Mouse (Mus musculus) kidney, adult 2 months (tissue): ENCODE results near the gene Hdgf. TPM values are rescaled to one million over a fixed set of nuclear protein-coding genes. Genes with fewer than 3 reads are reported as not detected.
A peak's percentile ranks its signal among the peaks of the same experiment; 100 is the strongest.

ENCODE experiments used
- DNase-seq: peaks from one replicate; pipeline ENCODE4 v3.0.0; 2021
- H3K27ac ChIP-seq: fragments of 200-500 bp; 2 replicates; pipeline ENCODE4 v1.5.1; 2012; ENCODE audit warnings: low read depth, low read length, control low read depth, inconsistent platforms; ENCODE audit not compliant: insufficient read depth
- H3K27me3 ChIP-seq: fragments of 200-500 bp; replicated peaks from 2 replicates; pipeline ENCODE4 v1.6.1; 2012; ENCODE audit warnings: mild to moderate bottlenecking, moderate library complexity, low read length, inconsistent platforms; ENCODE audit not compliant: control insufficient read depth, insufficient read depth
- H3K36me3 ChIP-seq: fragments of 200-500 bp; 2 replicates; pipeline ENCODE4 v1.6.1; 2012; ENCODE audit warnings: mild to moderate bottlenecking, moderate library complexity, low read length, inconsistent platforms; ENCODE audit not compliant: control insufficient read depth, insufficient read depth
- H3K4me1 ChIP-seq: fragments of 200-500 bp; 2 replicates; pipeline ENCODE4 v1.6.1; 2011; ENCODE audit warnings: low read length; ENCODE audit not compliant: control insufficient read depth, insufficient read depth
- H3K4me3 ChIP-seq: fragments of 200-500 bp; 2 replicates; pipeline ENCODE4 v1.5.1; 2011; ENCODE audit warnings: mild to moderate bottlenecking, low read depth, low read length, control low read depth; ENCODE audit not compliant: insufficient read depth
- CTCF ChIP-seq: fragments of 200-500 bp; conservative IDR thresholded peaks from 2 replicates; pipeline ENCODE4 v1.5.1; 2011; ENCODE audit warnings: low read depth, mild to moderate bottlenecking, control low read depth, low read length, moderate library complexity, mixed read lengths; ENCODE audit not compliant: insufficient read depth, insufficient read length
- POLR2A ChIP-seq: fragments of 200-500 bp; IDR thresholded peaks from one replicate; pipeline ENCODE4 v1.6.1; 2011; ENCODE audit warnings: low read depth, low read length, control low read depth
- WGBS: fragments of 180-500 bp; shearing (Covaris S2); methylation state at CpG from one replicate; pipeline ENCODE4 v1.1.7; 2018; 5-methylcytosine and 5-hydroxymethylcytosine counted together
- polyA plus RNA-seq: library from polyadenylated mRNA; depleted of rRNA; stranded (reverse); fragments of >200 nt; gene quantifications from 2 replicates; pipeline ENCODE4 v1.2.3, GENCODE M21; 2012; rRNA removed

Hdgf gene
- polyA plus RNA-seq, 1 experiment = 113 TPM

DNA sequence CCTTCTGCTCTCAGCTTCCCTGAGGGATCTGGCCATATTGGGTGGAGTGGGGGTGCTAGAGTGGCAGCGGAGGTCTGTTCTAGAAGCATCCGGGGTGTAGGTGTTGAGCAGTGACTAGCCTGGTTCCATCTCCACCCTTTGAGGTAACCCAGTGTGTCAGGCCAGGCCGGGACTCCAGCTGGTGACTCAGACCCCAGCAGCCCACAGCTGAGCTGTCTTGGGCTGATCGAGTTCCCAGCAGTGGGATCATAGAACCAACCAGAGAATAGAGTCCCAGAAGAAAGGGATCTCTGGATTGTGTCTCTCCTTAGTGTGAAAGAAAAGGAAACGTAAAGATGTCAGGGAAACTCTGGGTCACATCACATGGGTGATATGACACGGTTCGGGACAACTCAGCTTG, 53.2 kb downstream of the Hdgf start:
- WGBS = 85% methylated on average over 7 of the region's 7 CpGs
- TF ChIP-seq POLR2A (no peak), CTCF (no peak)
- no peak for DNase-seq
- H3K27me3 ChIP-seq = no peaks in the 10 kb centered on the region
- no peaks in the 10 kb centered on the region for H3K36me3 ChIP-seq
- H3K4me1 ChIP-seq = no peaks in the 10 kb centered on the region
- no peak overlapping the region for H3K27ac ChIP-seq
- no peak overlapping the region for H3K4me3 ChIP-seq

DNA sequence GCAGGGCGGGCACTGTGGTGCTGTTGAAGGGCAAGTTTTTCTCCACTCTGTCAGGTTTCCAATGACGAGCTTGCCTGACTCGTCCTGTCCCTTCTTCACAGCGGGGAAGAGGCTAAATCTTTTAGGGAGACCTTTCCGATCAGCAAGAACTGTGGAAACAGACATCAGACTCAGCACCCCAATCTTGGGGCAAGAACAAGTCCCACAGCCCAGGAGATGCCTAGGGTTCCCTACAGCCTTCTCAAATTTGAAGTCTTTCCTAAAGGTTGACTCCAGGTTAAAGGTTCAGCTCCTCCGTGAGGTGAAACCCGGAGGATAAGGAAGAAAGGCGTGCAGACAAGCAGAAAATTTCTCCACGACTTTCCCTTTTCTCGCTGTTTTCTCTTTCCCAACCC, 54.1 kb downstream of the Hdgf start:
- no peak for DNase-seq
- Histone ChIP-seq H3K36me3 (no peaks in the 10 kb centered on the region), H3K27ac (no peak overlapping the region), H3K4me3 (no peak overlapping the region), H3K4me1 (no peaks in the 10 kb centered on the region), H3K27me3 (no peaks in the 10 kb centered on the region)
- TF ChIP-seq POLR2A (no peak), CTCF (no peak)
- 29% methylated on average over 10 of the region's 10 CpGs for WGBS

DNA sequence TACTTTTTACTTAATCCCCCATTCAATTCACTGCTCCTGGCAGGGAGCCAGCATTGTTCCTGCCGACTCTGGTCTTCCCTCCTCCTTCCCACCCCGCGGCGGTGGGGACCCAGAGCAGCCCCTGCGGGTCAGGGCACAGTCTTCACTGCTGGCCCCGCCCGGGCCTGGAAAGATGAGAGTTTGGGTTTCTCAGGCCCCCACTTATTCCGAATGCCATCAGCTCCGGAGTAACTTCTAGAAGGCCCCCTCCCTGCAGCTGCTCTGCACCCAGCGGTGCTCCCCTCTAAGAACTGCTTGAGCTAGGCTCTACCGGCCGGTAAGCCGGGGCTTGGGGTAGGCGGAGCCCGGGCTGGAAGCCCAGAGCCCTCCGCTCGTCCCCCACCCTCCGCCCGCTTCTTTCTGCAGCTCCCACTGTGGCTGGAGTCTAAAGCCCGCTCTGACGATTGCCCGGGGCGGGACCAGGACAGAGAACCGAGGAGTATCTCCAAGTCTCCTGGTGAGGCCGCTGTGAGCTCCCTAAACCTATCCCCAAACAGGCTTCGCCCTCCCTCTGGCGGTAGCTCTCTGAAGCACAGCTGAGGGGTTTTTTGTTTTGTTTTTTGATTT, 54.6 kb downstream of the Hdgf start:
- Histone ChIP-seq H3K4me3 (peak overlapping the region; percentile 49), H3K27me3 (no peaks in the 10 kb centered on the region), H3K4me1 (no peaks in the 10 kb centered on the region), H3K36me3 (no peaks in the 10 kb centered on the region), H3K27ac (no peak overlapping the region)
- DNase-seq = peak; percentile 94
- peak; percentile 96 for TF ChIP-seq CTCF
- no peak for TF ChIP-seq POLR2A
- WGBS = 1% methylated on average over 27 of the region's 27 CpGs

Other genes starting within 250 kb of the Hdgf start
- 0.20 and 0.48 TPM in 2 replicates for gene Lrrc71, start 157.7 kb upstream of the Hdgf start, polyA plus RNA-seq
- gene Ntrk1, start 111.2 kb upstream of the Hdgf start, polyA plus RNA-seq = 2.5 and 4.5 TPM in 2 replicates
- gene Insrr, start 109.4 kb upstream of the Hdgf start, polyA plus RNA-seq = 23.9 and 27.8 TPM in 2 replicates
- 60.5 and 71.0 TPM in 2 replicates for gene Pear1, start 82.0 kb upstream of the Hdgf start, polyA plus RNA-seq
- gene Sh2d2a, start 59.6 kb upstream of the Hdgf start, polyA plus RNA-seq = 0.56 and 2.4 TPM in 2 replicates
- gene Prcc, start 20.7 kb upstream of the Hdgf start, polyA plus RNA-seq = 36.3 and 37.3 TPM in 2 replicates
- 71.9 and 100 TPM in 2 replicates for gene Mrpl24, start 13.2 kb downstream of the Hdgf start, polyA plus RNA-seq
- gene Isg20l2, start 24.0 kb downstream of the Hdgf start, polyA plus RNA-seq = 11.0 and 11.5 TPM in 2 replicates
- gene Rrnad1, start 24.4 kb downstream of the Hdgf start, polyA plus RNA-seq = 19.3 and 27.3 TPM in 2 replicates
- gene Crabp2, start 42.3 kb downstream of the Hdgf start, polyA plus RNA-seq = 0.88 and 0.94 TPM in 2 replicates
- gene Nes, start 64.8 kb downstream of the Hdgf start, polyA plus RNA-seq = 7.2 and 7.5 TPM in 2 replicates
- 0.34 and 0.48 TPM in 2 replicates for gene Bcan, start 93.9 kb downstream of the Hdgf start, polyA plus RNA-seq
- gene Hapln2, start 121.3 kb downstream of the Hdgf start, polyA plus RNA-seq = not detected in 2 replicates
- gene Gpatch4, start 136.8 kb downstream of the Hdgf start, polyA plus RNA-seq = 5.1 and 7.4 TPM in 2 replicates
- 141 and 165 TPM in 2 replicates for gene Naxe, start 152.2 kb downstream of the Hdgf start, polyA plus RNA-seq
- gene Ttc24, start 172.0 kb downstream of the Hdgf start, polyA plus RNA-seq = 0.15 TPM in 1 of 2 replicates, not detected in the other
- 0.81 and 0.83 TPM in 2 replicates for gene Iqgap3, start 175.7 kb downstream of the Hdgf start, polyA plus RNA-seq
- 41.8 and 42.7 TPM in 2 replicates for gene Mef2d, start 236.1 kb downstream of the Hdgf start, polyA plus RNA-seq